Mouse (Mus musculus): ENCODE data around the gene Btbd35f4. TPM values are rescaled to one million over a fixed set of nuclear protein-coding genes. Genes with fewer than 3 reads are reported as not detected.
"Not testable (repeated sequence)": the region's sequence is repeated elsewhere in the genome, so short reads cannot be mapped to it uniquely, and the experiment has no call there.

Btbd35f4 gene
- polyA plus RNA-seq (2016; fragmentation: Nextera tagmentation; extraction: Ambion mirVana): not detected in 2 replicates

DNA sequence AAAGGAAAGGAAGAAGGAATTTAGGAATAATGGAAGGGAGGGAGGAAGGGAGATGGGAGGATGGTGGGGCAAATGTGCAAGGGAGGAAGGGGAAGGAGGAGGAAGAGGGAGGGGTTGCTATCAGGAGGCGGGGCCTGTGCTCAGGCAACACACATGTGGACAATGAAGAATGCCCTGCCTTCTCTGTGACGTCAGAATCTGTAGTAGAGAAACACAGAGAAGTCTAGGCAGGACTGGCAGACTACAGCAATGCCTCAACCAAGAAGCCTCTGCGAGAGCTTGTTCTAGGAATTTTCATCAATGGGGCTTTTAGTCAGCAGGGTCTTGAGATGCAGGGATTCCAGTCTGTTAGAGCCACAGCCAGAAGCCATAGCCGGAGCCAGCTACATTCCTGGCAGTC lies at the start of gene Btbd35f4:
Gene Btbd35f4 (plus strand): TSS at position 301 of the 400 bp plus-strand sequence.
- no CpG with 5 or more reads among the region's 4 CpGs for WGBS

DNA sequence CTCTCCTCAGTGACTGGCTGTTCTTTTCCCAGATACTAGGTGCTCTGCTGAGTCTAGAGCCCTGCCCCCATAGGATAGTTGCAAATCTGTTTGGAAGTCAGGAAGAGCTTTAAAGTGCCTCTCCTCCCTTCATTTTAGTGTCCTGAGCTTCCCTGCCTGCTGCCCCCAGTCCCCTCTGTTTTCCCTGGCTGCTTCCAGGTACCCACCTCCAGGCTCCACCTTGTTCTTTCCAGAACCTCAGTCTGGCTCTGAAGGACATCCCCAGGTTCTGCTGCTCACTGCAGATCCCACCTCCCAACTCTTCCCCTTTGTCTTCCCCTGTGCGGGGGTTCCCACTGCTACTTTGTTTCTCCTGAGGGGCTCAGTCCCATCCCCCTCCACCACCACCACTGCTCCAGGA lies 39.7 kb downstream of the Btbd35f4 start:
- WGBS: no CpG with 5 or more reads among the region's 1 CpGs

More for the DNA sequence above, at the start of gene Btbd35f4:
- not testable (repeated sequence) for H3K4me3 ChIP-seq; DNase-seq (ENCODE audit: low spot score); H3K9me3 ChIP-seq; H3K36me3 ChIP-seq; H3K27me3 ChIP-seq (ENCODE audit: insufficient read depth, poor library complexity, severe bottlenecking); H3K4me1 ChIP-seq; H3K27ac ChIP-seq

More for the DNA sequence above, 39.7 kb downstream of the Btbd35f4 start:
- H3K36me3 ChIP-seq; H3K9me3 ChIP-seq; H3K27me3 ChIP-seq (ENCODE audit: insufficient read depth, poor library complexity, severe bottlenecking); H3K4me3 ChIP-seq; H3K4me1 ChIP-seq; DNase-seq (ENCODE audit: low spot score); H3K27ac ChIP-seq: not testable (repeated sequence)

Other genes starting within 250 kb of the Btbd35f4 start
- not detected in 2 replicates for gene Btbd35f27, start 151.6 kb downstream of the Btbd35f4 start, polyA plus RNA-seq (2016; fragmentation: Nextera tagmentation; extraction: Ambion mirVana)